Mouse (Mus musculus) spleen, adult 2 months (tissue): Measurements from ENCODE around the gene Trpv2. TPM values are rescaled to one million over a fixed set of nuclear protein-coding genes. Genes with fewer than 3 reads are reported as not detected.
"Not testable (repeated sequence)": the region's sequence is repeated elsewhere in the genome, so short reads cannot be mapped to it uniquely, and the experiment has no call there.

Experiments
- DNase-seq, 2 experiments: peaks; one replicate each; pipeline versions ENCODE4 v3.0.0 to v3.0.0-alpha.2; 2012 to 2021; ENCODE audit warnings: low spot score in 2 of 2, low read depth in 1 of 2
- H3K27ac ChIP-seq: fragments of 200-500 bp; 2 replicates; pipeline ENCODE4 v1.5.1; 2012; ENCODE audit warnings: low read length, inconsistent platforms; ENCODE audit not compliant: insufficient read depth
- H3K27me3 ChIP-seq: fragments of 200-500 bp; 2 replicates; pipeline ENCODE4 v1.6.1; 2012; ENCODE audit warnings: mild to moderate bottlenecking, moderate library complexity, low read length, inconsistent platforms; ENCODE audit not compliant: control insufficient read depth, insufficient read depth
- H3K36me3 ChIP-seq: fragments of 200-500 bp; 2 replicates; pipeline ENCODE4 v1.6.1; 2012; ENCODE audit warnings: mild to moderate bottlenecking, low read length, inconsistent platforms; ENCODE audit not compliant: control insufficient read depth, insufficient read depth
- H3K4me1 ChIP-seq: fragments of 200-500 bp; 2 replicates; pipeline ENCODE4 v1.6.1; 2011; ENCODE audit warnings: inconsistent platforms; ENCODE audit not compliant: control insufficient read depth, insufficient read depth, insufficient read length
- H3K4me3 ChIP-seq: fragments of 200-500 bp; 2 replicates; pipeline ENCODE4 v1.5.1; 2011; ENCODE audit warnings: mild to moderate bottlenecking, inconsistent platforms; ENCODE audit not compliant: insufficient read depth, insufficient read length; ENCODE audit errors: extremely low read depth
- CTCF ChIP-seq: fragments of 200-500 bp; IDR thresholded peaks from 2 replicates; pipeline ENCODE4 v1.5.1; 2011; ENCODE audit warnings: mild to moderate bottlenecking, inconsistent platforms; ENCODE audit not compliant: insufficient read depth, insufficient read length, insufficient replicate concordance; ENCODE audit errors: extremely low read depth
- POLR2A ChIP-seq: fragments of 200-500 bp; IDR thresholded peaks from 2 replicates; pipeline ENCODE4 v1.6.1; 2011; ENCODE audit warnings: low read depth, low read length, inconsistent platforms
- WGBS: fragments of 180-500 bp; shearing (Covaris S2); methylation state at CpG from one replicate; pipeline ENCODE4 v1.1.7; 2018; 5-methylcytosine and 5-hydroxymethylcytosine counted together
- polyA plus RNA-seq: library from polyadenylated mRNA; depleted of rRNA; stranded (reverse); fragments of >200 nt; gene quantifications from 2 replicates; pipeline ENCODE4 v1.2.3, GENCODE M21; 2012; rRNA removed

The Trpv2 gene
- polyA plus RNA-seq, 1 experiment = 35.4 TPM

DNA sequence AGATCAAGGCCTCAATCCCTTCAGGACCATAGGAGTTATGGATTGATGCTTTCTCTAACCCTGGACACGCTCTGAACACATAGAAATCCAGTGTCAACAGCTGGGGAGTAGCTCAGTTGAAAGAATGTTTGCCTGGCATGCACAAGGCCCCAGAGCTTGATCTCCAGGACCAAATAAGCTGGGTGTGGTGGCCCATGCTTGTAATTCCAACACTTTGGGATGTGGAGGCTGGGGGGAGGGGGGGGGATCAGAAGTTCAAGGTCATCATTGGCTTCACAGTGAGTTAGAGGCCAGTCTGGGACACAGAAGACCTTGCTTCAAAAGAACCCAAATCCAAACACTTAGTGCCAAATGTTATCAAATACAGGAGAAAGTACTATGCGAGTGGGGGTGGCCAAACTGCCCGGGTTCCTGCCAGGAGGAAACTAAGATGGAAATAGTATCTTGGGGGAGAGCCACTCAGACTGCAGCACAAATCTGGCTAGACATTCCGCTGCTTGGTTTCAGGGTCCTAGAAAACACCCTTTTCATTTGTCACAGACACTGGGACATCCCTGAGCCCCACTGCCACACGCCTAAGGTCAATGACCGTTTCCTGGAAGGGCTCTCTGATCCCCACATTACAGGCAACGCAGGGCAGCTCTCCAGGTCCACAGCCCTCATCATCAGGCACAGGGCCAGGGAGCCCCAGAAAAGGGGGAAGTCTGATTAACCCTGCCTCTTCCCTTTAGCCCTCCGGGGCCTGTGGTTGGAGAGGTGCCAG, 71.6 kb downstream of the Trpv2 start:
- TF ChIP-seq POLR2A (no peak), CTCF (no peak)
- peaks cover 2% of the 10 kb centered on the region; the same call in 1 of the 2 replicates for H3K27me3 ChIP-seq
- WGBS = 37% methylated on average over 8 of the region's 8 CpGs
- no peaks in the 10 kb centered on the region for H3K36me3 ChIP-seq
- peaks cover 27% of the 10 kb centered on the region for H3K4me1 ChIP-seq
- no peak overlapping the region for H3K4me3 ChIP-seq
- DNase-seq = peak in 1 of 2 experiments; percentile 7
- peak overlapping the region; percentile 7; the same call in 1 of the 2 replicates for H3K27ac ChIP-seq

GRCm38 (mm10) chr11:62646495-62646843, 72.2 kb downstream of the Trpv2 start:
- WGBS = 16% methylated on average over 4 of the region's 4 CpGs
- H3K27ac ChIP-seq = peak overlapping the region; percentile 7; the same call in 1 of the 2 replicates

GRCm38 (mm10) chr11:62646958-62647515, 72.8 kb downstream of the Trpv2 start:
- H3K4me1 ChIP-seq = peaks cover 27% of the 10 kb centered on the region
- TF ChIP-seq POLR2A (no peak), CTCF (no peak)
- DNase-seq = no peak
- H3K27ac ChIP-seq = no peak overlapping the region
- no peak overlapping the region for H3K4me3 ChIP-seq
- H3K36me3 ChIP-seq = no peaks in the 10 kb centered on the region
- WGBS = 43% methylated on average over 7 of the region's 7 CpGs
- peaks cover 2% of the 10 kb centered on the region; the same call in 1 of the 2 replicates for H3K27me3 ChIP-seq

More at GRCm38 (mm10) chr11:62646495-62646843, 72.2 kb downstream of the Trpv2 start:
- Histone ChIP-seq H3K36me3 (no peaks in the 10 kb centered on the region), H3K4me3 (no peak overlapping the region), H3K4me1 (peaks cover 27% of the 10 kb centered on the region), H3K27me3 (peaks cover 2% of the 10 kb centered on the region; the same call in 1 of the 2 replicates)
- TF ChIP-seq POLR2A (no peak), CTCF (no peak)
- DNase-seq = no peak

DNA sequence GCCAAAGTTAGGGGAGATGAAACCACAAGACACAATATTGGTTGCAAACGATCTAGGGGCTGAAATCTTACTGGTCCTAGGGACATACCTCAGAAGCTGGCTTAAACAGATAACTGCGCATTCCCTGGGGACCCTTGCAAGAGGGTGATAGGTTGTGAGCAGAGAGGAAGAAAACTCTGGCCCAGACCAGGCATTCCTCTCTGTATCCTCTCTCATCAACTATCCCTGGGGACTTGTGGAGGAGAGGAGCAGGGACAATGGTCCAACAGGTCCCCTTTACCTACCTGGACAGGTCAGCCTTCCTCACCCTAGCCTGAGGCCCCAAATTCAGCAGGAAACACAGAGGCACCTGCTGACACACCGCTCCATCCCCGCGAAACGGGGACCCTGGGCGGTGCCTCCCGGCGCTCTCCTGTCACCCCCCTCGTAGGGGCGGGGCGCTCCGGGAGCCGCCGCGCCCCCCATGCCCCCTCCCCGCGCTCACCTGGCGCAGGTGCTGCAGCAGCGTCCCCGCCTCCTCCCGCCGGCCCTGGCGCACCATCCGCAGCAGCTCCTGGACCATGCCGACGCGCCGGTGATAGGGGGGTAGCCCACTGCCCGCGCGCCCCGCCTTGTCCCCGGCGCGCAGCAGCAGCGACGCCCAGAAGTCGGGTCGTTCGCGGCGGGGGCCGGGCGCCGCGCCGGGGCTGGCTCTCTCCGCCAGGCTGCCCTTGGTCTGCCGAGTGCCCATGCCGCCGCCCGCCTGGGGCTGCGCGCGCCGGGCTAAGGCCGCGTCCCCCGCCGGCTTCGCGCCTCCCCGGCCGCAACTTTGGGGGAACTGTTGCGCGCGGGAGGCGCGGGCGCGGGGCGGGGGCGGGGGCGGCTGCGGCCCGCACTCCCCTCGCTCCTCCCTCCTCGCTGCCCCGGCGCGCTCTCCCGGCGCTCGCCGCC, 73.6 kb downstream of the Trpv2 start, which contains the start of gene Lrrc75a:
TSS of gene Lrrc75a (minus strand) at position 863 of the 930 bp plus-strand sequence.
- TF ChIP-seq POLR2A = no peak
- no peak for TF ChIP-seq CTCF
- H3K36me3 ChIP-seq = no peaks in the 10 kb centered on the region
- H3K27me3 ChIP-seq = peaks cover 2% of the 10 kb centered on the region; the same call in 1 of the 2 replicates
- peaks cover 24% of the 10 kb centered on the region for H3K4me1 ChIP-seq
- under 1% methylated on average over 73 of the region's 86 CpGs for WGBS
- DNase-seq = peak in 1 of 2 experiments; percentile 34
- peak within 1 kb of the TSS; percentile 82 for H3K4me3 ChIP-seq
- peak within 1 kb of the TSS; percentile 54 for H3K27ac ChIP-seq

- Histone ChIP-seq H3K4me1 (peaks cover 16% of the 10 kb centered on the region), H3K27ac (peak within 1 kb of the TSS; percentile 54), H3K27me3 (peaks cover 2% of the 10 kb centered on the region; the same call in 1 of the 2 replicates), H3K4me3 (peak within 1 kb of the TSS; percentile 82), H3K36me3 (no peaks in the 10 kb centered on the region)
- peak; percentile 70 to 95 for DNase-seq
- 1% methylated on average over 49 of the region's 53 CpGs for WGBS
- TF ChIP-seq CTCF (peak; percentile 88), POLR2A (no peak; the same call in 1 of the 2 replicates)
Measured at GRCm38 (mm10) chr11:62648591-62649391, 74.5 kb downstream of the Trpv2 start, which contains the start of gene Mmgt2. Gene Mmgt2, plus strand, starts transcription at chr11:62648664.

- not testable (repeated sequence) for H3K27me3 ChIP-seq, H3K36me3 ChIP-seq, H3K4me3 ChIP-seq, DNase-seq, H3K27ac ChIP-seq, H3K4me1 ChIP-seq
- 81% methylated on average over 4 of the region's 4 CpGs for WGBS
Measured at GRCm38 (mm10) chr11:62649803-62650202, 75.5 kb downstream of the Trpv2 start.

Other genes starting within 250 kb of the Trpv2 start
- 4.1 and 4.5 TPM in 2 replicates for gene Pigl, start 116.0 kb upstream of the Trpv2 start, polyA plus RNA-seq
- gene Ncor1, start 115.9 kb upstream of the Trpv2 start, polyA plus RNA-seq = 78.5 and 84.5 TPM in 2 replicates
- gene Cenpv, start 35.2 kb upstream of the Trpv2 start, polyA plus RNA-seq = 8.5 and 9.4 TPM in 2 replicates
- 1,229 and 1,312 TPM in 2 replicates for gene Ubb, start 23.3 kb upstream of the Trpv2 start, polyA plus RNA-seq
- 6.6 and 9.4 TPM in 2 replicates for gene Lrrc75a, start 74.0 kb downstream of the Trpv2 start, polyA plus RNA-seq
- 22.3 and 24.6 TPM in 2 replicates for gene Mmgt2, start 74.2 kb downstream of the Trpv2 start, polyA plus RNA-seq
- gene Zfp287, start 157.4 kb downstream of the Trpv2 start, polyA plus RNA-seq = 1.5 and 1.8 TPM in 2 replicates
- gene Gm10428, start 178.6 kb downstream of the Trpv2 start, polyA plus RNA-seq = not detected in 2 replicates
- gene Zfp286, start 215.0 kb downstream of the Trpv2 start, polyA plus RNA-seq = 0.15 and 0.64 TPM in 2 replicates
- gene Trim16, start 245.7 kb downstream of the Trpv2 start, polyA plus RNA-seq = 0.74 TPM in 2 replicates